ENCODE assay signal across 15 mouse cellular contexts in the genomic region with DNA sequence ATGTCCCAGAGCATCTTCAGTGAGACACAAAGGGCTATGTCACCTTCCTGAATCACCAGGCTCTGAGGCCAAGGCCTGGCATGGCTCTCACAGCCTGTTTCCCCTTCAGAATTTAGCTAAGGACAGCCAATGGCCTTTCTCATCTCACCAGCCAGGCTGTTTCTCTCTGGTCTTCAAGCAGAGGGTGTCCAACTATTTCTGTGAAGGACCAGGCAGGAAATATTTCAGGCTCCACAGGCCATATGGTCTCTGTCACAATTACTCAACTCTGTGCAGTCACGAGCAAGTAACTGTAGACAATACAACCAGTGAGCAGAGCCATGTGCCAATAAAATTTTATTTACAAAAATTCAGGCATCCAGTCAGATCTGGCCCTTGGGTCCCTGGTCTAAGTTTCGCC.
DNase-seq lines count a peak whose midpoint lies in the region; ATAC-seq lines count a peak whose summit lies in the region.
"Had no signal": no experiment of that assay in that cellular context is flagged by ENCODE, and none has a peak within 500 bp of the region (broad histone marks: within the 10 kb centered on the region; RNA-seq: fewer than 3 reads in every experiment).

No protein-coding gene starts in this region.

- intact Hi-C loops in left cerebral cortex, postnatal 36 days (cut with DNase I): no loop called here

- 46% methylated on average over 2 of the region's 2 CpGs for WGBS in lung, embryonic 15.5 days
- WGBS in hindbrain, embryonic 11.5 days: 82% methylated on average over 2 of the region's 2 CpGs

- no peak overlapping the region for H3K4me3 ChIP-seq in lung, embryonic 15.5 days
- no peak overlapping the region for H3K4me3 ChIP-seq in hindbrain, embryonic 11.5 days (ENCODE audit: low read depth, low read length)
- H3K4me3 ChIP-seq: embryonic facial prominence, embryonic 15.5 days; forebrain, embryonic 12.5 days; heart, embryonic 15.5 days; midbrain, embryonic 10.5 days had no signal

- no peak overlapping the region for H3K9ac ChIP-seq in lung, embryonic 15.5 days
- no peak overlapping the region for H3K9ac ChIP-seq in hindbrain, embryonic 11.5 days (ENCODE audit: low read depth, low read length)
- H3K9ac ChIP-seq: embryonic facial prominence, embryonic 15.5 days; forebrain, embryonic 12.5 days; heart, embryonic 15.5 days; liver, embryonic 14.5 days had no signal

- H3K4me2 ChIP-seq in lung, embryonic 15.5 days: no peak overlapping the region
- no peak overlapping the region for H3K4me2 ChIP-seq in hindbrain, embryonic 11.5 days (replicated peaks; ENCODE audit: low read depth, low read length)
- H3K4me2 ChIP-seq: embryonic facial prominence, embryonic 15.5 days; forebrain, embryonic 12.5 days; heart, embryonic 15.5 days had no signal

- peak; percentile 9 for DNase-seq in urinary bladder, postnatal 14 days (ENCODE audit: low spot score)
- no peak for DNase-seq in urinary bladder, postnatal 10 days (ENCODE audit: low spot score)
- peak; percentile 56 to 72 for DNase-seq in cerebellum, postnatal 14 days
- no peak for DNase-seq in hindbrain, embryonic 11.5 days (ENCODE audit: low spot score)
- DNase-seq in right cerebral cortex, postnatal 4 days: no peak
- no peak for DNase-seq in left cerebral cortex, postnatal 36 days (ENCODE audit: low spot score in 2 of 2)
- DNase-seq: kidney, adult 2 months; right cerebral cortex, postnatal 14 days had no signal

- no peaks in the 10 kb centered on the region for H3K9me3 ChIP-seq in lung, embryonic 15.5 days
- no peaks in the 10 kb centered on the region for H3K9me3 ChIP-seq in hindbrain, embryonic 11.5 days (ENCODE audit: control insufficient read depth, low read length)
- H3K9me3 ChIP-seq: embryonic facial prominence, embryonic 15.5 days; forebrain, embryonic 12.5 days; heart, embryonic 15.5 days; midbrain, embryonic 10.5 days had no signal

- no peak overlapping the region for H3K27ac ChIP-seq in lung, embryonic 15.5 days
- H3K27ac ChIP-seq in hindbrain, embryonic 11.5 days (ENCODE audit: low read depth, low read length): no peak overlapping the region
- H3K27ac ChIP-seq: embryonic facial prominence, embryonic 15.5 days; forebrain, embryonic 12.5 days; heart, embryonic 15.5 days; hindbrain, postnatal 0 days; liver, embryonic 14.5 days; midbrain, embryonic 10.5 days had no signal

- H3K4me1 ChIP-seq in lung, embryonic 15.5 days: no peaks in the 10 kb centered on the region
- H3K4me1 ChIP-seq in hindbrain, embryonic 11.5 days (replicated peaks; ENCODE audit: control insufficient read depth, insufficient read depth, low read length): no peaks in the 10 kb centered on the region
- H3K4me1 ChIP-seq: embryonic facial prominence, embryonic 15.5 days; forebrain, embryonic 12.5 days; heart, embryonic 15.5 days; midbrain, embryonic 10.5 days had no signal

- H3K36me3 ChIP-seq in lung, embryonic 15.5 days: no peaks in the 10 kb centered on the region
- H3K36me3 ChIP-seq in hindbrain, embryonic 11.5 days (ENCODE audit: control insufficient read depth, insufficient read depth, low read length): no peaks in the 10 kb centered on the region
- H3K36me3 ChIP-seq: embryonic facial prominence, embryonic 15.5 days; forebrain, embryonic 12.5 days; heart, embryonic 15.5 days; midbrain, embryonic 10.5 days had no signal

- peak; percentile 44; the same call in 1 of the 2 replicates for ATAC-seq in lung, embryonic 15.5 days (ENCODE audit: borderline replicate concordance, extremely low read depth, low FRiP score, low TSS enrichment)
- ATAC-seq in hindbrain, embryonic 11.5 days (ENCODE audit: low FRiP score): no peak
- ATAC-seq: hindbrain, postnatal 0 days had no signal

- H3K27me3 ChIP-seq in lung, embryonic 15.5 days: no peaks in the 10 kb centered on the region
- no peaks in the 10 kb centered on the region for H3K27me3 ChIP-seq in hindbrain, embryonic 11.5 days (ENCODE audit: control insufficient read depth, insufficient read depth, low read length)
- H3K27me3 ChIP-seq: embryonic facial prominence, embryonic 15.5 days; forebrain, embryonic 12.5 days; heart, embryonic 15.5 days had no signal

Comparison
In these comparisons a context has a peak if more than half of its experiments do, and no peak if none do; other contexts are left out.
1. DNase-seq: peak in urinary bladder, postnatal 14 days (single experiment) and cerebellum, postnatal 14 days (2 of 2); none in urinary bladder, postnatal 10 days (single experiment), hindbrain, embryonic 11.5 days (single experiment), right cerebral cortex, postnatal 4 days (single experiment) and left cerebral cortex, postnatal 36 days (0 of 2).